Comparison of ENCODE assay signal across 23 mouse cellular contexts in the genomic region with DNA sequence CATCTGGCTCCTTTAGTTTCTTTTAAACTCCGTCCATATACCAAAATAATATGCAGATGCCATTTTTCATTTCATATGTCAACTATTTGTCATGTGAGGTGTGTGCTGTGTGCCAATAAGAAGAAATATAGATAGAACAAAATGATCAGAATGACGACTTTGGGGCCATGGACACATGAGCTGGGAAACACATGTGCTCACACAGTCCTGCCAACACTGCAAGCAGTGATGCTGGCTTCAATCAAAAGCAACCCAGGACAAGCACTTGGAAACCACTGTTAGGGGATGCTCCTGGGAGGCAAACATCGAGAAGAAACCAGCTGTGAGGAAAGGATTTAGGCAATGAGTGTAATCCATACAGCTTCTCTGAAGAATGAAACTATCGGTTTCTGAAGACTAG.
"Had no signal": no experiment of that assay in that cellular context is flagged by ENCODE, and none has a peak within 500 bp of the region (broad histone marks: within the 10 kb centered on the region; RNA-seq: fewer than 3 reads in every experiment).

No protein-coding gene starts in this region.

- H3K4me3 ChIP-seq: heart, adult 2 months; heart, embryonic 13.5 days; heart, embryonic 15.5 days; hindbrain, embryonic 13.5 days; hindbrain, embryonic 15.5 days; kidney, embryonic 15.5 days; layer of hippocampus, adult 2 months; left cerebral cortex, adult 2 months; limb, embryonic 13.5 days had no signal

- H3K27ac ChIP-seq: heart, adult 2 months; heart, embryonic 13.5 days; heart, embryonic 15.5 days; hindbrain, embryonic 13.5 days; hindbrain, embryonic 15.5 days; hindbrain, postnatal 0 days; kidney, embryonic 15.5 days; kidney, postnatal 0 days; layer of hippocampus, adult 2 months; left cerebral cortex, adult 2 months; limb, embryonic 13.5 days had no signal

- H3K27me3 ChIP-seq: heart, embryonic 13.5 days; heart, embryonic 15.5 days; hindbrain, embryonic 13.5 days; hindbrain, embryonic 15.5 days; kidney, embryonic 15.5 days; limb, embryonic 13.5 days had no signal

- H3K4me1 ChIP-seq: heart, embryonic 13.5 days; heart, embryonic 15.5 days; hindbrain, embryonic 13.5 days; hindbrain, embryonic 15.5 days; kidney, embryonic 15.5 days; limb, embryonic 13.5 days had no signal

- H3K4me2 ChIP-seq: heart, embryonic 11.5 days; heart, embryonic 13.5 days; heart, embryonic 15.5 days; hindbrain, embryonic 13.5 days; hindbrain, embryonic 15.5 days; kidney, embryonic 15.5 days; limb, embryonic 13.5 days; liver, embryonic 11.5 days had no signal

- H3K36me3 ChIP-seq: heart, embryonic 13.5 days; heart, embryonic 15.5 days; hindbrain, embryonic 13.5 days; hindbrain, embryonic 15.5 days; kidney, embryonic 15.5 days; limb, embryonic 13.5 days had no signal

- ATAC-seq: hindbrain, postnatal 0 days; intestine, embryonic 16.5 days had no signal

- H3K9ac ChIP-seq: heart, embryonic 13.5 days; heart, embryonic 15.5 days; hindbrain, embryonic 13.5 days; hindbrain, embryonic 15.5 days; kidney, embryonic 15.5 days; limb, embryonic 13.5 days had no signal

- DNase-seq: gastrocnemius, postnatal 14 days; gastrocnemius, postnatal 36 days; heart, adult 11 months; heart, adult 2 months; kidney, adult 11 months; kidney, adult 2 months; kidney, adult 9 months; kidney, postnatal 25 days; kidney, postnatal 4 days; liver had no signal

- H3K9me3 ChIP-seq: heart, embryonic 13.5 days; heart, embryonic 15.5 days; hindbrain, embryonic 13.5 days; hindbrain, embryonic 15.5 days; kidney, embryonic 15.5 days; limb, embryonic 13.5 days had no signal
